Mouse (Mus musculus): Measurements from ENCODE around the gene Mettl25. TPM values are rescaled to one million over a fixed set of nuclear protein-coding genes. Genes with fewer than 3 reads are reported as not detected.

Gene Mettl25
- total RNA-seq (2023) = 10 to 100 TPM; 12.6 to 14.5 TPM

DNA sequence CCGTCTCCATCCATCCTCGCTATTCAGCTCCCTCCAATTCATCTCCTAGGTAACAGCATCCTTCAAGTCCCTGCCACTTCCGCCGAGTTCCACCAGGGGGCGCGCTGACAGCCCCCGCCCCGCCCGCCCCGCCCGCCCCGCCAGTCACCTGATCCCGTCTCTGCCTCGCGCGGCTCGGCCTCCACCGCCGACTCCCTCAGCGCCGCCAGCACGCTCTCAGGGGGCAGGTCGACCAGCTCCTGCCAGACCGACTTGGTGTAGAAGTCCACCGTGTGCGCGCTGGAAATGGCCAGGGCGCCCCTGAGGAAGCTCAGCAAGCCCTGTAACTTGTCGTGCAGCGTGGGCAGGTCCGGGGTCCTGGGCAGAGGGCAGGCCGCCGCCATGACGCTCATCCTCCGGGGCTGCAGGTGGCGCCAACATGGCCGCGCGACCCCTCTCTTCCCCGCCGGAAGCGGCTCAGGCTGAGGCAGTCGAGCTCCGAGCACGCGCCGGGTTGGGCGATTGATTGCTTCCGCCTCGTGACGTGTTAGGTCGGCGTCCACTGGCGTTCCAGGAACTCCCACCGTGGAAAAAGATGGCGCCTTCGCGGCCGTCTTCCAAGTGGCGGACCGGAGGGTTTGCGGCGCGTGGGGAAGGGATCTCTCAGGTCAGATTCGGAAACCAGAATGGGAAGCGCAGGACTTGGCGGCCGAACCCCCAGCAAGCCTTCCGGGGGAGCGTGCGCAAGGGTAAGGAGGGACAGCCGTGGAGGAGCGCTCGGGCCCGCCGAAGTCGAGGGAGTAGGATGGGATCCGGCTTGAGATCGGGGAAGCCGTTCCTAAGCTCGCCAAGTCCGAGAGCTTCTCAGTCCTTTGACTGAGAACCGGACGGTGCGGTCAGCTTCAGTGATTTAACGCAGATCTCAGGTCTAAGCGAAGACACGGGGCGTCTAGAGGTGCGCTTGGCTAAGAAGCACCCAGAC is at the start of gene Mettl25, which contains the start of gene Ccdc59:
Mettl25 (minus strand) TSS at position 453 of the 961 bp plus-strand sequence.
Ccdc59 (plus strand) TSS at position 140 of the 961 bp plus-strand sequence.

Other genes with a start within 250 kb of the Mettl25 start
- gene Ccdc59, start 313 bp downstream of the Mettl25 start, total RNA-seq (2023) = 10 to 100 TPM; 46.7 to 54.3 TPM